11 mouse cellular contexts compared by ENCODE assay signal in genomic region chr9:25041665-25042064, GRCm38 (mm10). TPM values are rescaled to one million over a fixed set of nuclear protein-coding genes. Genes with fewer than 3 reads are reported as not detected.
DNase-seq lines count a peak whose midpoint lies in the region; ATAC-seq lines count a peak whose summit lies in the region.
"Had no signal": no experiment of that assay in that cellular context is flagged by ENCODE, and none has a peak within 500 bp of the region (broad histone marks: within the 10 kb centered on the region; RNA-seq: fewer than 3 reads in every experiment).

No protein-coding gene starts in this region.

- peak; percentile 30 for DNase-seq in gastrocnemius, adult 18-20 months (ENCODE audit: low spot score)
- DNase-seq in gastrocnemius, postnatal 10 days: no peak
- peak; percentile 87 for DNase-seq in 3T3-L1 (ENCODE audit: low read depth, low spot score)
- DNase-seq in ZHBTc4 (ENCODE audit: low read depth, low spot score): peak; percentile 75
- peak; percentile 14 to 35 for DNase-seq in kidney, postnatal 4 days
- DNase-seq in midbrain, embryonic 11.5 days (ENCODE audit: low spot score, missing footprints): peak; percentile 96

- H3K9me3 ChIP-seq in midbrain, embryonic 11.5 days (ENCODE audit: control insufficient read depth, low read length): no peaks in the 10 kb centered on the region

- H3K4me3 ChIP-seq in midbrain, embryonic 11.5 days (ENCODE audit: low read depth, low read length): no peak overlapping the region

- no peak overlapping the region for H3K27ac ChIP-seq in midbrain, embryonic 11.5 days (ENCODE audit: low read depth, low read length)

- 0 out of 2 replicates have a peak, but pooled peaks have one; percentile 67 for ATAC-seq in erythroid progenitor cell, adult 5-6 weeks (replicated peaks; ENCODE audit: low FRiP score, poor library complexity, severe bottlenecking)
- peak; percentile 42; the same call in 1 of the 2 replicates for ATAC-seq in midbrain, embryonic 11.5 days (ENCODE audit: low FRiP score)
- ATAC-seq in monocyte, adult 5-6 weeks (replicated peaks; ENCODE audit: insufficient number of reproducible peaks, low FRiP score, low TSS enrichment, poor library complexity, severe bottlenecking): no peak

- no peak overlapping the region for H3K9ac ChIP-seq in midbrain, embryonic 11.5 days (ENCODE audit: low read length)

- no peaks in the 10 kb centered on the region for H3K4me1 ChIP-seq in midbrain, embryonic 11.5 days (ENCODE audit: control insufficient read depth, insufficient read depth, low read length)

- WGBS in midbrain, embryonic 11.5 days: 29% methylated on average over 6 of the region's 6 CpGs

- no peak overlapping the region for H3K4me2 ChIP-seq in midbrain, embryonic 11.5 days

- no peaks in the 10 kb centered on the region for H3K27me3 ChIP-seq in midbrain, embryonic 11.5 days (ENCODE audit: control insufficient read depth, insufficient read depth, low read length)

- H3K36me3 ChIP-seq in midbrain, embryonic 11.5 days (ENCODE audit: control insufficient read depth, insufficient read depth, low read length): no peaks in the 10 kb centered on the region

RNA-seq across cellular contexts. Expression of gene Gm10181, which starts 47.6 kb away (rescaled TPM):
- total RNA-seq in gastrocnemius, adult 18-20 months (2021): not detected
- total RNA-seq in gastrocnemius, postnatal 10 days (2021): not detected
- not detected in 2 replicates for total RNA-seq in erythroid progenitor cell, adult 5-6 weeks (2015; ENCODE audit: low replicate concordance)
- total RNA-seq in erythroid progenitor cell, adult 5-6 weeks (2017; ENCODE audit: low replicate concordance): not detected in 2 replicates
- not detected in 2 replicates for polyA plus RNA-seq in midbrain, embryonic 11.5 days (2014; fragmentation: Nextera tagmentation; extraction: Ambion mirVana)
- not detected in 3 replicates for total RNA-seq in monocyte, adult 5-6 weeks (2017)
- total RNA-seq: adrenal gland, postnatal 36 days; layer of hippocampus, adult 18-20 months had no signal
- polyA plus RNA-seq: small intestine, adult 2 months had no signal
